Mouse (Mus musculus) MEL (cell line): ENCODE measurements around the gene Pimreg.

ENCODE experiments used
- ETS1 ChIP-seq: IDR thresholded peaks from 2 replicates; pipeline ENCODE4 v1.6.1; 2012; ENCODE audit warnings: low read depth, mild to moderate bottlenecking, inconsistent platforms, low read length, improper control_type of control experiment, moderate library complexity
- GATA1 ChIP-seq: IDR thresholded peaks from 2 replicates; pipeline ENCODE4 v1.6.1; 2011; ENCODE audit warnings: low read depth, low read length, improper control_type of control experiment
- HCFC1 ChIP-seq: IDR thresholded peaks from 2 replicates; pipeline ENCODE4 v1.6.1; 2012; ENCODE audit warnings: low read depth, mild to moderate bottlenecking, inconsistent platforms, low read length, improper control_type of control experiment, moderate library complexity
- TAL1 ChIP-seq: IDR thresholded peaks from 2 replicates; pipeline ENCODE4 v1.6.1; 2012; ENCODE audit warnings: mild to moderate bottlenecking, inconsistent platforms, low read length, moderate library complexity, mixed read lengths
- ZC3H11A ChIP-seq: IDR thresholded peaks from 2 replicates; pipeline ENCODE4 v1.6.1; 2012; ENCODE audit warnings: low read depth, mild to moderate bottlenecking, inconsistent platforms, low read length, improper control_type of control experiment

GRCm38 (mm10) chr11:72044231-72044630 lies 2.4 kb downstream of the Pimreg start:
- TF ChIP-seq ZC3H11A (no peak), TAL1 (no peak), GATA1 (no peak), ETS1 (no peak), HCFC1 (no peak)
